Mouse (Mus musculus) hindbrain, embryonic 13.5 days (tissue): ENCODE results near the gene Tmem50b. TPM values are rescaled to one million over a fixed set of nuclear protein-coding genes. Genes with fewer than 3 reads are reported as not detected.
"Not testable (repeated sequence)": the region's sequence is repeated elsewhere in the genome, so short reads cannot be mapped to it uniquely, and the experiment has no call there.

Experiments used
- ATAC-seq: fragments of 200-750 bp; cut with Nextera tagmentation; 2 replicates; pipeline ENCODE4 v1.8.0; 2017; ENCODE audit warnings: moderate TSS enrichment; ENCODE audit not compliant: low FRiP score
- H3K27ac ChIP-seq: fragments of 300-500 bp; sonication (generic); 2 replicates; pipeline ENCODE4 v1.5.1; 2015; ENCODE audit warnings: inconsistent platforms, mild to moderate bottlenecking, moderate library complexity
- H3K27me3 ChIP-seq: fragments of 300-500 bp; sonication (generic); 2 replicates; pipeline ENCODE4 v1.6.1; 2015; ENCODE audit warnings: mild to moderate bottlenecking, inconsistent platforms
- H3K36me3 ChIP-seq: fragments of 300-500 bp; sonication (generic); 2 replicates; pipeline ENCODE4 v1.6.1; 2015; ENCODE audit warnings: mild to moderate bottlenecking, inconsistent platforms
- H3K4me1 ChIP-seq: fragments of 300-500 bp; sonication (generic); replicated peaks from 2 replicates; pipeline ENCODE4 v1.6.1; 2015; ENCODE audit warnings: inconsistent platforms
- H3K4me2 ChIP-seq: fragments of 300-500 bp; sonication (generic); 2 replicates; pipeline ENCODE4 v1.6.1; 2015; ENCODE audit warnings: inconsistent platforms, mild to moderate bottlenecking, moderate library complexity
- H3K4me3 ChIP-seq: fragments of 300-500 bp; sonication (generic); 2 replicates; pipeline ENCODE4 v1.5.1; 2015; ENCODE audit warnings: mild to moderate bottlenecking, inconsistent platforms
- H3K9ac ChIP-seq: fragments of 300-500 bp; sonication (generic); 2 replicates; pipeline ENCODE4 v1.6.1; 2015; ENCODE audit warnings: mild to moderate bottlenecking, inconsistent platforms
- H3K9me3 ChIP-seq: fragments of 300-500 bp; sonication (generic); 2 replicates; pipeline ENCODE4 v1.6.1; 2016; ENCODE audit warnings: inconsistent platforms
- WGBS: fragments of 180-500 bp; shearing (Covaris S2); methylation state at CpG from one replicate; pipeline ENCODE4 v1.1.7; 2015; 5-methylcytosine and 5-hydroxymethylcytosine counted together
- polyA plus RNA-seq: library from polyadenylated mRNA; unstranded; fragments of >200 nt; fragmentation: Nextera tagmentation; extraction: Ambion mirVana; gene quantifications from 2 replicates; pipeline ENCODE4 v1.2.1, GENCODE M21; 2015

The Tmem50b gene
- polyA plus RNA-seq, result 69.1 and 69.5 TPM in 2 replicates

DNA sequence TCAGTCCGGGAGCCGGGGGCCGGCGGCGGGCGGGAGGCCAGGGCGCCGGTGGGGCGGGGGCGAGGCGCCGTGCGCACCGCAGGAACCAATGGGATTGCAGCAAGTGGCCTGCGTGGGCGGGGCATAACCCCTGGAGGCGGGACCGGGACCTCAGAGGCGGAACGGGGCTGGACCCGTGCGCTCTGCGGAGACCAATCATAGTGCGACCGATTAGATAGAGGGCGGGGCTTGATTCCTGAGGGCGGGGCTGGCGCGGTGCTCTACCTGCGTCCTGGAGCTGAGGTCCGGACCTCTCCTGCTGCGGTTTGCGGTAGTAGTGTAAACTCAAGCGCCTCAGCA, at the start of gene Tmem50b:
Tmem50b (minus strand) TSS at position 129 of the 339 bp plus-strand sequence.
- Histone ChIP-seq H3K4me3 (peak within 1 kb of the TSS; percentile 76), H3K4me2 (peak within 1 kb of the TSS; percentile 78), H3K9me3 (no peaks in the 10 kb centered on the region), H3K9ac (peak within 1 kb of the TSS; percentile 92), H3K27ac (peak within 1 kb of the TSS; percentile 84), H3K27me3 (peaks cover 14% of the 10 kb centered on the region), H3K4me1 (peaks cover 22% of the 10 kb centered on the region), H3K36me3 (peaks cover 2% of the 10 kb centered on the region; the same call in 1 of the 2 replicates)
- under 1% methylated on average over 34 of the region's 34 CpGs for WGBS
- peak; percentile 99 for ATAC-seq

DNA sequence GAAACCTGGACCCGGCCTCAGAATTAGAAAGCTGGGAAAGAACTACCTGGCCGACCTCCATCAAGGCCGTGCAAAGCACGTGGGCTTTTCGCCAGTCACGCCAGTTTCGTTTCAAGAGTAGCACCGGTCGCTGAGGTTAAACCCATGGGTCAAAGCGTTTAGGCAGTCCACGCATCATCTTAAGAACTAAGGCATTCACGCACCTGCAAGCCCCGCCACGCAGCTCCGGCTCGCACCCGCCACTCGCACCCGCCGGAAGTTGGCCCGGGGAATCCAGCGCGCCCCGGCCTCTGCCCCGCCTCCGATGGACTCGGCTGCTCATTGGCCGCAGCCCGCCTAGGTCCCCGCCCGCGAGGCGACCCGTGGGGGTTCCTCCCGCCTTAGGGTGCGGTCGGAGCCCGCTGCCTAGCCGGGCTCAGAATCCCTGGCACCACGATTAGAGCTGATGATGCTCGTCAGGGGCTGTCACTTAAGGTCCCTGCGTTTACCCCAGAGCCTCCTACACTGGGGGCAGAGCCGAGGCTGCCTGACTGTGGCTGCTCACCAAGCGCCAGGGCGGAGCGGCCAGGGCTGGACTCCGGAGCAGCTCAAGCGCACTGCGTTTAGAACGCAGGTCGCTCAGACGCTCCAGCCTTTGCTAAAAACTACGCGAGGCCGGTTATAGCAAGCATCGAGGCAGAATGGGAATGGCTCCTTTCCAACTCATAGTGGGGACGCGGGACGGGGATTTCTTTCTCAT, 49.2 kb upstream of the Tmem50b start, which contains the start of gene Gart:
Gart (minus strand) TSS at position 272 of the 739 bp plus-strand sequence.
- ATAC-seq, result peak; percentile 89

DNA sequence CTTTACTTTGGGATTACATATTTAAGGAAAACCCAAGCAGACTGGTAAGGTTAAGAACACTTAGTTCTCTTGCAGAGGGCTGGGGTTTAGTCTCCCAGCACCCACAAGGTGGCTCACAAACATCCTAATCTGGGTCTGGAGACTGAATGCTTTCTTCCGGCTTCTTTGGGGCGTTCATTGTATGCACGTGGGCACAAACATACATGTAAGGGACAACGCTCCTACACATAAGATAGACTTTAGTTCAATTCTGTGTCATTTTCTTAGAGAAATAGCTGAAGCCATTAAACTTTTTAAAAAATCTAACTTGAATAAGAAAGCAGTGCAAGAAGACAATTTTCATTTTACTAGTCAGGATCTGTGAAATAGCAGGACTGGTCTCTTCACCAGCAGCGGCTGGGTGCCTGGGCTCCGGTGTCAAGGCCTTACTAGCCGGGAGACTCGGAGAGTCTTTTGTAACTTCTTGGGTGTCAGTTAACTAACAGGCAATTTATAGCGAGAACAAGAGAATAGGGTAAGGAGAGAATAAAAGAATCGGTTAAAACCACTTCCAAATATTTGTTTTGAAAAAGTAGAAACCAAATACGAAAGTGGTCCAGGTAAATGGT, 48.5 kb upstream of the Tmem50b start:
- H3K4me2 ChIP-seq, result peak overlapping the region; percentile 92
- H3K4me3 ChIP-seq, result peak overlapping the region; percentile 73
- peak overlapping the region; percentile 91 for H3K9ac ChIP-seq
- ATAC-seq, result no peak
- H3K36me3 ChIP-seq, result peaks cover 21% of the 10 kb centered on the region
- H3K27me3 ChIP-seq, result no peaks in the 10 kb centered on the region
- no peaks in the 10 kb centered on the region for H3K9me3 ChIP-seq
- WGBS, result 2% methylated on average over 11 of the region's 11 CpGs
- peak overlapping the region; percentile 99; the same call in 1 of the 2 replicates for H3K27ac ChIP-seq
- H3K4me1 ChIP-seq, result peaks cover 17% of the 10 kb centered on the region

More for the DNA sequence above, 49.2 kb upstream of the Tmem50b start, which contains the start of gene Gart:
- Histone ChIP-seq H3K4me1 (peaks cover 17% of the 10 kb centered on the region), H3K27ac (peak within 1 kb of the TSS; percentile 99), H3K9me3 (no peaks in the 10 kb centered on the region), H3K4me2 (peak within 1 kb of the TSS; percentile 92), H3K9ac (peak within 1 kb of the TSS; percentile 91), H3K4me3 (peak within 1 kb of the TSS; percentile 73), H3K27me3 (no peaks in the 10 kb centered on the region), H3K36me3 (peaks cover 16% of the 10 kb centered on the region)
- under 1% methylated on average over 57 of the region's 59 CpGs for WGBS

DNA sequence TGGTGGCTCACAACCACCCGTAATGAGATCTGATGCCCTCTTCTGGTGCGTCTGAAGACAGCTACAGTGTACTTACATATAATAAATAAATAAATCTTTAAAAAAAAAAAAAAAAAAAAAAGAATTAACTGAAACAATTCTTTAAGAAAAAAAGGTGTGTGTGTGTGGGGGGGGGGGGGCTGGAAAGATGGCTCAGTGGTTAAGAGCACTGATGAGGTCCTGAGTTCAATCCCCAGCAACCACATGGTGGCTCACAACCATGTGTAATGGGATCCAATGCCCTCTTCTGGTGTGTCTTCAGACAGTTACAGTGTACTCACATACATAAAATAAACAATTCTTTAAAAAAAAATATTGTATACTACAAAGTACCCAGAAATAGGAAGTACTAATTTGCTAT, 47.8 kb upstream of the Tmem50b start:
- not testable (repeated sequence) for H3K27ac ChIP-seq, H3K9ac ChIP-seq, H3K4me2 ChIP-seq, H3K27me3 ChIP-seq, H3K9me3 ChIP-seq, H3K4me3 ChIP-seq, ATAC-seq
- peaks cover 17% of the 10 kb centered on the region for H3K4me1 ChIP-seq
- peaks cover 25% of the 10 kb centered on the region for H3K36me3 ChIP-seq
- WGBS, result 56% methylated on average over 1 of the region's 2 CpGs

DNA sequence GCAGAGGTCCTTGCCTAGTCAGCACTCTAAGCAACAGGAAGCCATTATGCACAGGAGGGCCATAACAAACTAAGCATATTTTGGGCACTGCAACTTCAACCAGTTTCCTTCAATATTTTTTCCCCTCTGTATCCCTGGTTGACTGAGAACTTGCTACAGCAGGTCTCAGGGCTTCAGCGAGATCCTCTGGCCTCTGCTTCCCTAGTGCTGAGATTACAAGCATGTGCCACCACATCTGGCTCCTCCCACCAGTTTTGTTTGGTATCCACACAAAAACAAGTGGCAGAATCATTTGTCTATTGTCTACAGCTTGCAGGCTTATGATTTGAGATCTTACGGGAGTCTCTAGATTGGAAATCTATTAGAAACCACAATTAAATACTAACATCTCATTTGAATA, 47.3 kb upstream of the Tmem50b start:
- Histone ChIP-seq H3K4me3 (no peak overlapping the region), H3K27me3 (no peaks in the 10 kb centered on the region), H3K27ac (no peak overlapping the region), H3K9ac (no peak overlapping the region), H3K9me3 (no peaks in the 10 kb centered on the region), H3K4me2 (no peak overlapping the region), H3K4me1 (peaks cover 14% of the 10 kb centered on the region), H3K36me3 (peaks cover 30% of the 10 kb centered on the region)
- WGBS, result 85% methylated on average over 2 of the region's 2 CpGs
- no peak for ATAC-seq

DNA sequence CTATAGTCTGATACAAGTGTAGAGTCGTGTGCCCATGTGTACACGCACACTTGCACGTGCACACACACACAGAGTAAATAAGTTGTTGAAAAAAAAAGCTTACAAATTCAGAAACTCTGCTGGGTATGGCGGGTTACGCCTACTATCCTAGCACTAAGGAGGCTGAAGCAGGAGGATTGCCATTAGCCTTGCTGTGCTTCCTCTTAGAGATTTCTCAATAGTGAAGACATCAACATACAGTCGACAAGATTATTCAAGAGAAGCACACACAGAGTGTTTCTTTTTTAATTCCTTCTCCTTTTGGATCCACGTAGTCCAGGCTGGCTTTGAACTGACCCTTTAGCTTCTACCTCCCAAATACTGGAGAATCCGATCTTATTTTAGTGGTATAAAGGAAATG, 42.6 kb upstream of the Tmem50b start:
- Histone ChIP-seq H3K4me1 (no peaks in the 10 kb centered on the region; the same call in 1 of the 2 replicates), H3K36me3 (peaks cover 75% of the 10 kb centered on the region), H3K4me2 (no peak overlapping the region), H3K27me3 (no peaks in the 10 kb centered on the region), H3K27ac (no peak overlapping the region), H3K4me3 (no peak overlapping the region), H3K9me3 (no peaks in the 10 kb centered on the region), H3K9ac (no peak overlapping the region)
- 95% methylated on average over 8 of the region's 8 CpGs for WGBS
- ATAC-seq, result no peak

DNA sequence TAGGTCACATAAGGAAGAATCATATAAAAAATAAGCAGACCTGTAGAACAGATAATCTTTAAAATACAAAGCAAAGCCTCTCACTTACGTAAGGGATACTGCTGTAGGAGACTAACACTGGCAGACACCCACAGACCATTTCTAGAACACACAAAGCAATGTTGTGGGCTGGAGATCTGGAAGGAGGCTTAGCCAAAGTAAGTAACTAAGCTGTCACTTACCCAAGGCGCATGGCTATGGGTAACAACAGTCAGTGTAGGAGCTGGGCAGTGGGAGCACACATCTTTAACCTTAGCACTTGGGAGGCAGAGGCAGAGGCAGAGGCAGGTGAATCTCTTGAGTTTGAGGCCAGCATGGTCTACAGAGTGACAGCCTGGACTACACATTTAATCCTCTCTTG, 42.0 kb upstream of the Tmem50b start:
- Histone ChIP-seq H3K4me3 (no peak overlapping the region), H3K27ac (no peak overlapping the region), H3K9me3 (no peaks in the 10 kb centered on the region), H3K27me3 (no peaks in the 10 kb centered on the region), H3K9ac (no peak overlapping the region), H3K4me1 (no peaks in the 10 kb centered on the region), H3K4me2 (no peak overlapping the region), H3K36me3 (peaks cover 79% of the 10 kb centered on the region)
- ATAC-seq, result no peak
- 95% methylated on average over 2 of the region's 2 CpGs for WGBS

DNA sequence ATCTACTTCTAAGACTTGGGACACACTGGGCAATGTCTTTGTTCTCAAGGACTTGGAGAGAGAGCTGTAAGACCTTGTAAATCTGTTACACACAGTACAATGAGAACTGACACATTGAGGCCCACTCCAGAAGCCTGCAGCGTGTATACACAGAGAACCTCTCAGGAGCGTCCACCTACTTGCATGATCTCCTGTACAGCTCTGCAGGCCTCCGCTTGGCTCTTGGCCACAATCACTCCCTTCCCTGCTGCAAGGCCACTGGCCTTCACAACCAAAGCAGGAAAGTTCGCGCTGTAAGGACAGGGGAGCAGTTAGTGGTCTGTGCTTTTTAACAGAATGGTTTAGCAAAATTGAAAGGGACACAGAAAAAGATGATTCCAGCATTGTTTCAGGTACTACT, 41.6 kb upstream of the Tmem50b start:
- WGBS, result 93% methylated on average over 5 of the region's 5 CpGs
- Histone ChIP-seq H3K36me3 (peaks cover 83% of the 10 kb centered on the region), H3K27ac (no peak overlapping the region), H3K9me3 (no peaks in the 10 kb centered on the region), H3K27me3 (no peaks in the 10 kb centered on the region), H3K4me2 (no peak overlapping the region), H3K4me3 (no peak overlapping the region), H3K9ac (no peak overlapping the region), H3K4me1 (no peaks in the 10 kb centered on the region)
- ATAC-seq, result no peak

DNA sequence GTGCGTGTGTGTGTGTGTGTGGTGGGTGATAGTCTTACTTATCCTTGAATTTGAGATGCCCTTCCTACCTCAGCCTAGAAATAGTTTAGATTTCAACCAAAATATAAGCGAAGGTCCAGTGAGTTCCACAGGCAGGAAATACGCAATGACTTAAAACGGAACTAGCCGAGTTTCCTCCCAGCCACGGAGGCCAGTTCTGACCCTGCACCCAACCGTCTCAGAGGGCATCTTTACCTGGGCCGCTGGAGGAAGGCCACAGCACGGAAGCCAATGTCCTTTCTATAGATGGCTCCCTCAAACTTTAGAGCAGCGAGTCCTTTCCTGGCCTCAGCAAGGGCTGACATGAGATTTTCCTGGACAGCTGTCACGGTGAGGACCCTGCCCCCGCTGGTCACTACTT, 36.0 kb upstream of the Tmem50b start:
- H3K4me3 ChIP-seq, result no peak overlapping the region
- peaks cover 89% of the 10 kb centered on the region for H3K36me3 ChIP-seq
- no peaks in the 10 kb centered on the region for H3K4me1 ChIP-seq
- no peak overlapping the region for H3K9ac ChIP-seq
- H3K9me3 ChIP-seq, result no peaks in the 10 kb centered on the region
- H3K4me2 ChIP-seq, result no peak overlapping the region
- no peaks in the 10 kb centered on the region for H3K27me3 ChIP-seq
- no peak overlapping the region for H3K27ac ChIP-seq
- no peak for ATAC-seq
- WGBS, result 94% methylated on average over 12 of the region's 12 CpGs

DNA sequence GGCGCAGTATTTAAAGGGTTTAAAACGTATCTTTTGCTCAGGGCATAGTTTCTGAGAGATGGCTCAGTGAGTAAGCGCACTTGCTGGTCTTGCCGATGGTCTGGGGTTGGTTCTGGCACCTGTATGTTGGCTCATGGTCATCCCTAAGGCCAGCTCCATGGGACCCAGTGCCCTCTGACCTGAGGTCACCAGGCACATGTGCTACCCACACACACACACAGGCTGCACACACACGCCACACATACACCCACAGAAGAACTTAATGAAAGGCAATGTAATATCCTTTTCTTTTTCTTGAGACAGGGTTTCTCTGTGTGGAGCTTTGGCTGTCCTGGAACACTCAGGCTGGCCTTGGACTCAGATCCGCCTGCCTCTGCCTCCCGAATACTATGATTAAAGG, 35.3 kb upstream of the Tmem50b start:
- peaks cover 89% of the 10 kb centered on the region for H3K36me3 ChIP-seq
- H3K4me2 ChIP-seq, result no peak overlapping the region
- 97% methylated on average over 7 of the region's 7 CpGs for WGBS
- H3K4me1 ChIP-seq, result no peaks in the 10 kb centered on the region
- H3K27me3 ChIP-seq, result no peaks in the 10 kb centered on the region
- no peaks in the 10 kb centered on the region for H3K9me3 ChIP-seq
- no peak for ATAC-seq
- no peak overlapping the region for H3K4me3 ChIP-seq
- no peak overlapping the region for H3K27ac ChIP-seq
- no peak overlapping the region for H3K9ac ChIP-seq

DNA sequence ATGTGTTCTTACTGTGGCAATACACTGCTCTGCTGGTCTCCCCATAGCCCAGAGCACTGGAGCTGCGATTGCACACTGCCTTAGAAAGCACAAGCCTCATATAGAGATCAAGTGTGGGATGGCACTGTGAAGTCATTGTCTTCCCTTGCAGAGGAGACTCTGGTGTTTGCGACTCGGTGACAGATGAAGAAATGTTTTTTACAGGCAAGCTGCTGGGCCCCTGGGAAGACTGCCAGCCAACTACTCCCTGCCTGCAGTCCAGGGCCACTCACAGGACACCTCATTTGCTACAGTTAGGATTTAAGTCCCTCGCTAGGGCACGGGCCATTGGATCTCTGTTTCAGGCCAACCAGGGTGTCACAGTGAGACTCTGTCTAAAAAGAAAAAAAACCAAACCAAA, 34.8 kb upstream of the Tmem50b start:
- H3K27me3 ChIP-seq, result no peaks in the 10 kb centered on the region
- no peak for ATAC-seq
- H3K4me3 ChIP-seq, result no peak overlapping the region
- no peaks in the 10 kb centered on the region for H3K4me1 ChIP-seq
- WGBS, result 84% methylated on average over 5 of the region's 5 CpGs
- no peak overlapping the region for H3K9ac ChIP-seq
- H3K36me3 ChIP-seq, result peaks cover 89% of the 10 kb centered on the region
- H3K9me3 ChIP-seq, result no peaks in the 10 kb centered on the region
- H3K4me2 ChIP-seq, result no peak overlapping the region
- no peak overlapping the region for H3K27ac ChIP-seq

DNA sequence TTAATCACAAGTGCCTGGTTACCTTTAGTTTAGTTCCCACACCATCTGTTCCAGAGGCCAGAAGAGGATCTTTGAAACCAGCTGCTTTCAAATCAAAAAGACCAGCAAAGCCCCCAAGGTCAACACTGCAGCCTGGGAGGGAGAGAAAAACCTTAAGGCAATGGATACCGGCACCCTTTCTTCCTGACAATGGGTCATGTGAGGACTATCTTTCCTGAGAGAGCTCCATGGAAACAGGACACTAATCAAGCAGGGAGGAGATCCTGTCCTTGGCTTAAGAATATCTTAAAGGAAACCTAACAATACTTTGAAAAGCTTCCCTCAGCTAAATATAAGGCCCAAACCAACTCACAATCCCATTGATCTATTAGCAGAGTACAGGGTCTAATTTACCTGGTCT, 33.0 kb upstream of the Tmem50b start:
- WGBS, result 67% methylated on average over 1 of the region's 1 CpGs
- H3K27me3 ChIP-seq, result no peaks in the 10 kb centered on the region
- no peak for ATAC-seq

DNA sequence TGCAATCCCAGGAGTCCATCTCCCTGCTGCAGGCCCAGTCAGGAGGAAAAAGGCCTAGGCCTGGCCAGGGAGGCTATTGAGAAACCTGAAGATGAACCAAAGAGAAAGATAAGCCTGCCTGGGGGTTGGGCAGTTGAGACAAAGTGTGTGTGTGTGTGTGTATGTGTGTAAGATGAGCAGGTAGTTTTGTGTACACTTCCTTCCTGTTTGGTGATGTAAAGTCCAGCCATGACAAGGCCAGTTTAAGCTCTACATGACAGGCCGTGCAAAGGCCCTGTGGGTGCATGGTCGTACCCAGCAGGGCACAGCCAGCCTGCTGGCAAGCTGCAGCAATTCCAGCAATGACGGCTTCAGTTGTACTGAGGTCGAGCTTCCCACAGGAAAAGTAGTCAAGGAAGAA, 32.1 kb upstream of the Tmem50b start:
- 96% methylated on average over 4 of the region's 4 CpGs for WGBS
- Histone ChIP-seq H3K27me3 (no peaks in the 10 kb centered on the region), H3K4me3 (no peak overlapping the region), H3K4me1 (no peaks in the 10 kb centered on the region), H3K9ac (no peak overlapping the region), H3K9me3 (no peaks in the 10 kb centered on the region), H3K27ac (no peak overlapping the region), H3K4me2 (no peak overlapping the region), H3K36me3 (peaks cover 87% of the 10 kb centered on the region)
- ATAC-seq, result no peak

More for the DNA sequence above, 33.0 kb upstream of the Tmem50b start:
- Histone ChIP-seq H3K4me3 (no peak overlapping the region), H3K4me1 (no peaks in the 10 kb centered on the region), H3K4me2 (no peak overlapping the region), H3K27ac (no peak overlapping the region), H3K36me3 (peaks cover 86% of the 10 kb centered on the region), H3K9ac (0 out of 2 replicates have a peak overlapping the region, but pooled peaks have one; percentile 3), H3K9me3 (no peaks in the 10 kb centered on the region)
